Mouse (Mus musculus): Measurements from ENCODE around the gene Snn.

Snn gene

GRCm38 (mm10) chr16:11086856-11087588 is 26.3 kb downstream of the Snn start:
- no peak for DNase-seq

- no peak for DNase-seq
Observed at GRCm38 (mm10) chr16:11090836-11091570, 30.3 kb downstream of the Snn start.

DNA sequence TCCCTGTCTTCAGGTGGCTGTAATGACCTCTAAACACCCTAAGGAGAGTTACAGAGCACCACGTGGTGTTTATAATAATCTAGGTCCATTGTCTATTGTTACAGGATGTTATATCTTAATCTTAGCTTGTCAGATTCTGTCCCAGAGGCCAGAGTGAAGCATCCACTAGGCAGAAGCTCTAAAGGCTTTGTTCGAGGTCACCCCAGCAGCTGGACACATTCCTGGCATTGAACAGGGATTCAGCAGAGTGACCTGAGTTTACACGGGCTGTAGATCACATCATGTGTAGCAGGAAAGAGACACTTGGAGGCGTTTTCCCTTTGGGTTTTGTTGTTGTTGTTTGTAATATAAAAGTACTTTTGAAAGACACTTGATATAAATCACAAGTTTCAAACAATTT is 31.3 kb downstream of the Snn start:
- no peak for DNase-seq

- no peak for DNase-seq
Observed at GRCm38 (mm10) chr16:11092523-11092922, 31.8 kb downstream of the Snn start.

- DNase-seq, result no peak
Observed at GRCm38 (mm10) chr16:11093717-11094386, 33.1 kb downstream of the Snn start.

DNA sequence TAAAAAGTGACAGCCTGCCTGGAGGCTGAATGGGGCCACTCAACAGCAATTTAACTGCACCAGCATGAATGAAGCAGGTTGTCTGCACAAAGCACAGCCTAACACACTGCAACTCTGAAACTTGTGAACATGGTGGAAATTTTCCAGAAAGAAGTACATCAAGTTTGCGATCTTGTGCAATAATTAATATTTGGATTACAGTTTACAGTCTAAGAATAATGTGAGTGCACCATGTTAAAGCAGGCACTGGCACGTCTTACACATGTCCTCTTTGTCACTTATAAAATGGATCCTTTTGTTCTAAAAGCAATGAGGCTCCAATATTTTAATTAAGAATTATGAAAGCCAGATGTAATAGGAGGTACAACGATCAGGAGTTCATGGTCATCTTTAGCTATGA is 36.6 kb downstream of the Snn start:
- no peak for DNase-seq

DNA sequence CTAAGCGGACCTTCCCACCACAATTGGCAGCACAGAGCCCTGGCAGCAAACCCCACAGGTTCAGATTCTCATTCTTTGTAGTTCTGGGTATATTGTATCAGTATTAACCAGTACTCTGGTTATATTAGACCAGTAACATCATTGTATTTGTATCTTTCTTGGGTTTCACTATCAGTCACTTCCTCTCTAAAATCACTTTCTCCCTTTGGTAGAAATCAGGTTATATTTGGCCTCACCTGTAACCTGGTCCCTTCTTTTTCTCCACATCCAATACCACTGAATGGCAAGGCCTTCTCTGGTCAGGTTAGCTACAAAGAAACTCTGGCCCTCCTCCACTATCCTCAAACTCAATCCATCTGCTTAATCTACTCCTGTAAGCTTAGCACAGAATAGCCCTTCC is 44.2 kb downstream of the Snn start:
- DNase-seq, result no peak

DNA sequence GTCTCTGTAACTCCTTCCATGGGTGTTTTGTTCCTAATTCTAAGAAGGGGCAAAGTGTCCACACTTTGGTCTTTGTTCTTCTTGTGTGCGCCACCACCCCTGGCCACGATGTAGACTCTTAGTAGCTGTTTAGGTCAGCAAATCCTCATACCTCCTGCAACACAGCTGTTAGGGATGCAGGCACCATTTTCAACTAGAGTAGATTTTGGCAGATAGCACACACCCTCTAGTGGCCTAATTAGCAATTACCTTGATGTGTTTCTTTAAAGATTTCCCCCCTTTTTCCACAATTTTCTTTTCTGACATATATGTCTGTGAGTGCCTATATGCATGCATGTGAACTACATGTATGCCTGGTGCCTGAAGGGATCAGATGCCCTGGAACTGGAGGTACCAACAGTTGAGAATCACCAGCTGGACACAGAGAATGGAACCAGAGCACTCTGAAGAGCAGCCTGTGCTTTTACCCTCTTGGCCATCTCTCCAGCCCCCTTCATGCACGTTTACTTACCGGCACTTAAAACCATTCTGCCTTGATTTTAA is 48.5 kb downstream of the Snn start:
- no peak for DNase-seq

GRCm38 (mm10) chr16:11122625-11123024 is 61.9 kb downstream of the Snn start:
- DNase-seq, result no peak

DNA sequence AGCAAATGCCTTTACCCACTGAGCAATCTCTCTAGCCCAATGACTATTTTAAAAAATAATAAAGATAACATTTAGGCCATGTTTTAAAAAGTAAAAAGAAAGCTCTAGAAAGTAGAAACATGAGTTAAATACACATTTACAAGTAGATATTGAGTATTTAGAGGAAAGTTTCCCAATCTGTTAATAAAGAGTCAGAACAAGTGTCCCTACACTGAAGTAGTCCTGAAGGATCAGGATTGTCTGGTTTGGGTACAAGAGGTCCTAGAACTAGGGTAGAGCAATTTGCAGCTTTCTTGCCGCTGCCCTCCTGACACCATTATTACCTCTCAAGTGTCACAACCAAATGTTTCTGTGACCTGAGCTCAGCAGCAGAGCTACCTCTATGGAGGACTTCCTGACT is 63.4 kb downstream of the Snn start:
- no peak for DNase-seq
